Mouse (Mus musculus) neural tube, embryonic 12.5 days (tissue): ENCODE measurements around the gene Fgb. TPM values are rescaled to one million over a fixed set of nuclear protein-coding genes. Genes with fewer than 3 reads are reported as not detected.

Source experiments
- ATAC-seq: fragments of 200-750 bp; cut with Nextera tagmentation; 2 replicates; pipeline ENCODE4 v1.8.0; 2017; ENCODE audit warnings: low read depth, mild to moderate bottlenecking, moderate TSS enrichment, moderate library complexity; ENCODE audit not compliant: low FRiP score
- H3K27ac ChIP-seq: fragments of 300-500 bp; sonication (generic); 2 replicates; pipeline ENCODE4 v1.5.1; 2016
- H3K27me3 ChIP-seq: fragments of 300-500 bp; sonication (generic); replicated peaks from 2 replicates; pipeline ENCODE4 v1.6.1; 2016; ENCODE audit warnings: mild to moderate bottlenecking
- H3K36me3 ChIP-seq: fragments of 300-500 bp; sonication (generic); 2 replicates; pipeline ENCODE4 v1.6.1; 2016; ENCODE audit warnings: mild to moderate bottlenecking
- H3K4me1 ChIP-seq: fragments of 300-500 bp; sonication (generic); 2 replicates; pipeline ENCODE4 v1.6.1; 2016
- H3K4me2 ChIP-seq: fragments of 300-500 bp; sonication (generic); replicated peaks from 2 replicates; pipeline ENCODE4 v1.6.1; 2016; ENCODE audit warnings: mild to moderate bottlenecking
- H3K4me3 ChIP-seq: fragments of 300-500 bp; sonication (generic); 2 replicates; pipeline ENCODE4 v1.5.1; 2016
- H3K9ac ChIP-seq: fragments of 300-500 bp; sonication (generic); 2 replicates; pipeline ENCODE4 v1.6.1; 2016; ENCODE audit warnings: mild to moderate bottlenecking
- H3K9me3 ChIP-seq: fragments of 300-500 bp; sonication (generic); 2 replicates; pipeline ENCODE4 v1.6.1; 2016; ENCODE audit warnings: mild to moderate bottlenecking
- WGBS: fragments of 180-500 bp; shearing (Covaris S2); methylation state at CpG from one replicate; pipeline ENCODE4 v1.1.7; 2016; 5-methylcytosine and 5-hydroxymethylcytosine counted together
- polyA plus RNA-seq: library from polyadenylated mRNA; unstranded; fragments of >200 nt; fragmentation: Nextera tagmentation; extraction: Ambion mirVana; gene quantifications from 2 replicates; pipeline ENCODE4 v1.2.1, GENCODE M21; 2016

Gene Fgb
- polyA plus RNA-seq, 1 experiment from 2014 or later: not detected

- Histone ChIP-seq H3K9me3 (no peaks in the 10 kb centered on the region), H3K27ac (no peak within 1 kb of the TSS), H3K27me3 (no peaks in the 10 kb centered on the region), H3K4me3 (no peak within 1 kb of the TSS), H3K36me3 (no peaks in the 10 kb centered on the region), H3K4me1 (no peaks in the 10 kb centered on the region), H3K9ac (no peak within 1 kb of the TSS), H3K4me2 (no peak within 1 kb of the TSS)
- 82% methylated on average over 9 of the region's 9 CpGs for WGBS
- no peak for ATAC-seq
Measured at GRCm38 (mm10) chr3:83025475-83026301, 24.0 kb downstream of the Fgb start, which contains the start of gene Fga. Gene Fga (plus strand): TSS chr3:83026076.

DNA sequence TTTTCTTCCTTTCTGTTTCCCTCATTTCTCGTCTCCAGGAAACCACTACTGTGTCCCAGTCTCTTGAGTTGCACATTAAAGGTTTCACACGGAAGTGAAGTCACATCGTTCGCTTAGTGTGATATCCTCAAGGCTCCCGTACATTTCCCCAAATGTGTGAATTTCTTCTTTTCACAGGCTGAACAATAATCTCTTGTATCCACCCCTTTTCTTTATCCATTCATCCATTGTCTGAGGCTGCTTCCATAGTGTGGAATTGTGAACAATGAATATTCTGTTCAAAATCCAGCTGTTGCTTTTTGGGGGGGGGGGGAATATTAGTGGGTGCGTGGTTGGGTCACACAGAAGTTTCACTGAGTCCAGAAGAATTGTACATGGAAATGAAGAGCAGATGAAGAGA lies 24.6 kb downstream of the Fgb start:
- Histone ChIP-seq H3K4me2 (no peak overlapping the region), H3K9me3 (no peaks in the 10 kb centered on the region), H3K4me1 (no peaks in the 10 kb centered on the region), H3K9ac (no peak overlapping the region), H3K27ac (no peak overlapping the region), H3K36me3 (no peaks in the 10 kb centered on the region), H3K27me3 (no peaks in the 10 kb centered on the region), H3K4me3 (no peak overlapping the region)
- WGBS: 69% methylated on average over 6 of the region's 6 CpGs
- no peak for ATAC-seq

DNA sequence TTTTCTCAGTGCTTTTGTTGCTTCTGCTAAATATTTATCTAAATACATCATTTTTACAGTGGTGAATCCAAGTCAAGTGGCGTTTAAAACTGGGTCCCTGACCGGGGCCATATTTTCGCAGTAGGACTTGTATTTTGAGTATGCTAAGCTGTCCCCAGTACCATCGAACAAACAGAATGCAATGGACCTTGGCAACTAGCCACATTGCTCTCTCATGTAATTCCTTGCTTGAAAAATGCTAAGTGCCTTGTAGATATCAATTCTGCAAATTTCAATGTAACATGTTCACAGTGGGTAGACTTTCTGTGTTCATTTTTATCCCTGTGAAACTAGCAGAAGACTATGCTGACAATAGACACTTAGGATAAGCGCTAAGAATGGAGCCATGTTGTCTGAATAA lies 28.5 kb downstream of the Fgb start:
- Histone ChIP-seq H3K4me3 (no peak overlapping the region), H3K9ac (no peak overlapping the region), H3K27ac (no peak overlapping the region), H3K4me1 (no peaks in the 10 kb centered on the region), H3K4me2 (no peak overlapping the region), H3K27me3 (no peaks in the 10 kb centered on the region), H3K36me3 (no peaks in the 10 kb centered on the region), H3K9me3 (no peaks in the 10 kb centered on the region)
- ATAC-seq: no peak
- 95% methylated on average over 5 of the region's 5 CpGs for WGBS

GRCm38 (mm10) chr3:83020387-83020786 lies 29.3 kb downstream of the Fgb start:
- Histone ChIP-seq H3K27me3 (no peaks in the 10 kb centered on the region), H3K27ac (no peak overlapping the region), H3K4me1 (no peaks in the 10 kb centered on the region), H3K4me3 (no peak overlapping the region), H3K9ac (no peak overlapping the region), H3K36me3 (no peaks in the 10 kb centered on the region), H3K9me3 (no peaks in the 10 kb centered on the region), H3K4me2 (no peak overlapping the region)
- 84% methylated on average over 2 of the region's 2 CpGs for WGBS
- no peak for ATAC-seq

DNA sequence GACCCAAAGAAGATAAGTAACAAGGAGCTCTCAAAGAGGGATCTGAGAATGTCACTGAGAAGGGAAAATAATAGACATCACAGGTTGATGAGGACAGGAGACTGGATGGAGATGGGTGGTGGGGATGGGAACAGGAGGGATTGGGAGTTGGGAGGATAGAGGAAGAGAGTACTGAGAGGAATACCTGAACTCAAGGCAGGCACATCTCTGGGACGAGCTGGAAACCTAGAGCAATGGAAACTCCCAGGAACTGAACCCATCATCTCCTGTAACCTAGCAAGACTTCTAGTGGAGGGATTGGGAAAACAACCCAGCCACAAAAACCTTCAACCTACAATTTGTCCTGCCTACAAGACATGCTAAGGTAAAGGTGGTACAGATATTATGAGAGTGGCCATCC lies 33.4 kb downstream of the Fgb start:
- no peaks in the 10 kb centered on the region for H3K27me3 ChIP-seq
- H3K4me2 ChIP-seq: no peak overlapping the region
- no peak for ATAC-seq
- WGBS: 79% methylated on average over 1 of the region's 1 CpGs
- no peaks in the 10 kb centered on the region for H3K9me3 ChIP-seq
- no peak overlapping the region for H3K9ac ChIP-seq
- H3K36me3 ChIP-seq: no peaks in the 10 kb centered on the region
- no peak overlapping the region for H3K27ac ChIP-seq
- H3K4me3 ChIP-seq: no peak overlapping the region
- H3K4me1 ChIP-seq: no peaks in the 10 kb centered on the region

DNA sequence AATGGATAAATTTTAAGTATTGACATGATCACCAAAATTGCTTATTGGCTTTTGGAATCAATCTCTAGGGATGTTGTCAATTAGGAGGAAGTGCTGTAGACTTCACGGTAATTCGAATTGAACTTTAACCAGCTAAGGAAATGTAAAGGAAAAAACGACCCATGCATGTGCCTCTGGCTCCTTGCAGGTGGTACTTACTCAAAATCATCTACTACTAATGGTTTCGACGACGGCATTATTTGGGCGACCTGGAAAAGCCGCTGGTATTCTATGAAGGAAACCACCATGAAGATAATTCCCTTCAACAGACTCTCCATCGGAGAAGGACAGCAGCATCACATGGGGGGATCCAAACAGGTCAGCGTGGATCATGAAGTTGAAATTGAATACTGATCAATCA lies 35.7 kb downstream of the Fgb start:
- no peak for ATAC-seq
- Histone ChIP-seq H3K27ac (no peak overlapping the region), H3K27me3 (no peaks in the 10 kb centered on the region), H3K4me2 (no peak overlapping the region), H3K4me3 (no peak overlapping the region), H3K36me3 (no peaks in the 10 kb centered on the region), H3K9me3 (no peaks in the 10 kb centered on the region), H3K9ac (no peak overlapping the region), H3K4me1 (no peaks in the 10 kb centered on the region)
- WGBS: 89% methylated on average over 10 of the region's 10 CpGs

DNA sequence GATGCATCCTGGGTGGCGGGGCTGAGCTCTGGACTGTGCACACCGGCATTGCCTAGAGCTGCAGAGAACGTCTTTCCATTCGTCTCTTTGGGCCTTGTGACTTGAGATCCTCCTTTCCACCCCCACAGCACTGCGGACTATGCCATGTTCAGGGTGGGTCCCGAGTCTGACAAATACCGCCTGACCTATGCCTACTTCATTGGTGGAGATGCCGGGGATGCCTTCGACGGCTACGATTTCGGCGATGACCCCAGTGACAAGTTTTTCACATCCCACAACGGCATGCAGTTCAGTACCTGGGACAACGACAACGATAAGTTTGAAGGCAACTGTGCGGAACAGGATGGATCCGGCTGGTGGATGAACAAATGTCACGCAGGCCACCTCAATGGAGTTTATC lies 37.0 kb downstream of the Fgb start:
- Histone ChIP-seq H3K36me3 (no peaks in the 10 kb centered on the region), H3K4me3 (no peak overlapping the region), H3K9me3 (no peaks in the 10 kb centered on the region), H3K27me3 (no peaks in the 10 kb centered on the region), H3K27ac (no peak overlapping the region), H3K9ac (no peak overlapping the region), H3K4me2 (no peak overlapping the region), H3K4me1 (no peaks in the 10 kb centered on the region)
- WGBS: 91% methylated on average over 19 of the region's 19 CpGs
- ATAC-seq: no peak

DNA sequence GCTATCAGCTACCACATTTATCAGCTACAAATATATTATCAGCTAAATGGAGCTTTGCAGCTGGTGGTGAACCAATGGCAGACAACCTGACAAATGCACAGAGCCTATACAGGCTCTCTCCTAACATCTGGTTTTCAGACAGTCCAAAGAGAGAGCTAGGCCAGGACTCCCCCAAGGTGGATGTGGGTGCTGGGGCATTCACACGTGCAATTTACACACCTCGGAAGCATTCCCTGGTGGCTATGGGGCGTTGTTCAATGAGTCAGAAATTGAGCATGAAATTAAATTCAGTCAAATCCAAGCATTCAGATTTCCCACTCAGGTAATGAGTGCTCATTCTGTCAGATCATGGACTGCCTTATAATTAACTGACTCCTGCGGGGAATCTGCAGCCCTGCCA lies 38.1 kb downstream of the Fgb start:
- Histone ChIP-seq H3K4me2 (no peak overlapping the region), H3K4me1 (no peaks in the 10 kb centered on the region), H3K36me3 (no peaks in the 10 kb centered on the region), H3K27ac (no peak overlapping the region), H3K9ac (no peak overlapping the region), H3K27me3 (no peaks in the 10 kb centered on the region), H3K9me3 (no peaks in the 10 kb centered on the region), H3K4me3 (no peak overlapping the region)
- 77% methylated on average over 4 of the region's 4 CpGs for WGBS
- ATAC-seq: no peak

DNA sequence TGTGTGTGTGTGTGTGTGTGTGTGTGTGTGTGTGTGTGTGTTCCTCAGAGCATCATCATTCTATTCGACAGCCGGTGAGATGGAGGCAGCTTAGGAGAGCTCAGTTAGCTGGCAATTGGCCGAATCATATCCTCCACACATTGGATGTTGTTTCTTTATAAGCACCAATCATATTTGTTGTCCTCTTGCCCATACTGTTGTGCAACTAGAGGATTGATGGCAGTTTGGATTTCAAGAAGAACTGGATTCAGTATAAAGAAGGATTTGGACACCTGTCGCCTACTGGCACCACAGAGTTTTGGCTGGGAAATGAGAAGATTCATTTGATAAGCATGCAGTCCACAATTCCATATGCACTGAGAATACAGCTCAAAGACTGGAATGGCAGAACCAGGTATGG lies 38.5 kb downstream of the Fgb start:
- Histone ChIP-seq H3K4me2 (no peak overlapping the region), H3K9me3 (no peaks in the 10 kb centered on the region), H3K4me3 (no peak overlapping the region), H3K27ac (no peak overlapping the region), H3K9ac (no peak overlapping the region), H3K36me3 (no peaks in the 10 kb centered on the region), H3K27me3 (no peaks in the 10 kb centered on the region), H3K4me1 (no peaks in the 10 kb centered on the region)
- 88% methylated on average over 4 of the region's 4 CpGs for WGBS
- ATAC-seq: no peak

GRCm38 (mm10) chr3:83010291-83010690 lies 39.4 kb downstream of the Fgb start:
- Histone ChIP-seq H3K4me2 (no peak overlapping the region), H3K9me3 (no peaks in the 10 kb centered on the region), H3K27ac (no peak overlapping the region), H3K27me3 (no peaks in the 10 kb centered on the region), H3K9ac (no peak overlapping the region), H3K4me1 (no peaks in the 10 kb centered on the region), H3K4me3 (no peak overlapping the region), H3K36me3 (no peaks in the 10 kb centered on the region)
- ATAC-seq: no peak
- 86% methylated on average over 11 of the region's 11 CpGs for WGBS

DNA sequence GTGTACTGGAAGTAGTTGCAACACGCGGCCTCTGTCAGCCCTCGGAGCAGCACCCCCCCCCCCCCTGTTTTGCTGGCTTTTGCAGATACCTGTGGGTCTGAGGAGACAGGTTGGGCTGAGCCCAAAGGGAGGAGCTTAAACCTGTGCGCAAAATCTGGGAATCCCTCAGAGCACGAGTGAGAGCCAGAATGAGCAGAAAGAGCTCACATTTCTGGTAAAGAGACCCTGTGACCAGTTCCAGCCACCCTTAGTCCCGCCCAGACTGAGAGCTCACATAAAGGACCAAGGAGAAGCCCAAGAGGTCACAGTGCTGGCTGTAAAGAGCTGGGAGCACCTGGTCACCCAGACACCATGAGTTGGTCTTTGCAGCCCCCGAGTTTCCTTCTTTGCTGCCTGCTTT lies 42.1 kb downstream of the Fgb start, which contains the start of gene Fgg:
Gene Fgg (plus strand): TSS at position 168 of the 400 bp plus-strand sequence.
- no peak within 1 kb of the TSS for H3K9ac ChIP-seq
- H3K4me3 ChIP-seq: no peak within 1 kb of the TSS
- no peak for ATAC-seq
- H3K4me2 ChIP-seq: no peak within 1 kb of the TSS
- H3K9me3 ChIP-seq: no peaks in the 10 kb centered on the region
- 53% methylated on average over 7 of the region's 7 CpGs for WGBS
- H3K27me3 ChIP-seq: no peaks in the 10 kb centered on the region
- H3K4me1 ChIP-seq: no peaks in the 10 kb centered on the region
- no peak within 1 kb of the TSS for H3K27ac ChIP-seq
- no peaks in the 10 kb centered on the region for H3K36me3 ChIP-seq

- Histone ChIP-seq H3K9ac (no peak overlapping the region), H3K4me1 (no peaks in the 10 kb centered on the region), H3K27ac (no peak overlapping the region), H3K27me3 (no peaks in the 10 kb centered on the region), H3K4me2 (no peak overlapping the region), H3K9me3 (no peaks in the 10 kb centered on the region), H3K36me3 (no peaks in the 10 kb centered on the region), H3K4me3 (no peak overlapping the region)
- no peak for ATAC-seq
- 91% methylated on average over 7 of the region's 7 CpGs for WGBS
Measured at GRCm38 (mm10) chr3:83004801-83005200, 44.9 kb downstream of the Fgb start.

GRCm38 (mm10) chr3:83003068-83003467 lies 46.6 kb downstream of the Fgb start:
- Histone ChIP-seq H3K9me3 (no peaks in the 10 kb centered on the region), H3K4me3 (no peak overlapping the region), H3K4me2 (no peak overlapping the region), H3K4me1 (no peaks in the 10 kb centered on the region), H3K36me3 (no peaks in the 10 kb centered on the region), H3K27me3 (no peaks in the 10 kb centered on the region), H3K9ac (no peak overlapping the region), H3K27ac (no peak overlapping the region)
- no peak for ATAC-seq
- WGBS: 93% methylated on average over 8 of the region's 8 CpGs
